Mouse (Mus musculus): ENCODE measurements around the gene Anks6.

GRCm38 (mm10) chr4:47092387-47093021 lies 35.3 kb upstream of the Anks6 start:
- no peak for TF ChIP-seq POLR2A (IDR thresholded peaks at IDR 0.05; ENCODE audit: insufficient read depth, low read length)
- TF ChIP-seq CTCF (IDR thresholded peaks at IDR 0.05; ENCODE audit: low read depth, low read length): no peak
- TF ChIP-seq EP300 (IDR thresholded peaks at IDR 0.05; ENCODE audit: insufficient read depth, low read depth, low read length): no peak
